ENCODE assay signal across 8 mouse cellular contexts in genomic region chr12:86079202-86079667, GRCm38 (mm10). TPM values are rescaled to one million over a fixed set of nuclear protein-coding genes. Genes with fewer than 3 reads are reported as not detected.
DNase-seq lines count a peak whose midpoint lies in the region; ATAC-seq and TF ChIP-seq lines count a peak whose summit lies in the region.

No protein-coding gene starts in this region.

- no peaks in the 10 kb centered on the region for H3K9me3 ChIP-seq in embryonic facial prominence, embryonic 15.5 days (replicated peaks)
- H3K9me3 ChIP-seq in heart, embryonic 12.5 days (replicated peaks) = no peaks in the 10 kb centered on the region
- H3K9me3 ChIP-seq in kidney, embryonic 16.5 days (ENCODE audit: low read length) = no peaks in the 10 kb centered on the region

- TF ChIP-seq CTCF in bone marrow, adult 2 months (IDR thresholded peaks at IDR 0.05; ENCODE audit: control insufficient read depth, insufficient read depth, low read length) = peak; percentile 82
- TF ChIP-seq CTCF in liver, adult 2 months (IDR thresholded peaks at IDR 0.05; ENCODE audit: low read depth, low read length) = peak; percentile 97

- H3K27ac ChIP-seq in bone marrow, adult 2 months (ENCODE audit: control insufficient read depth, insufficient read depth, low read depth, low read length, poor library complexity) = peak overlapping the region; percentile 30; the same call in 1 of the 2 replicates
- H3K27ac ChIP-seq in embryonic facial prominence, embryonic 15.5 days (replicated peaks) = peak overlapping the region; percentile 99
- H3K27ac ChIP-seq in heart, embryonic 12.5 days (ENCODE audit: poor library complexity, severe bottlenecking) = peak overlapping the region; percentile 90
- H3K27ac ChIP-seq in kidney, embryonic 16.5 days (ENCODE audit: low read length) = peak overlapping the region; percentile 96
- H3K27ac ChIP-seq in liver, adult 2 months (replicated peaks; ENCODE audit: insufficient read depth, low read depth, low read length) = no peak overlapping the region

- no peaks in the 10 kb centered on the region for H3K4me1 ChIP-seq in bone marrow, adult 2 months (ENCODE audit: control insufficient read depth, insufficient read depth, low read length)
- H3K4me1 ChIP-seq in embryonic facial prominence, embryonic 15.5 days = peaks cover 45% of the 10 kb centered on the region
- H3K4me1 ChIP-seq in heart, embryonic 12.5 days (replicated peaks) = peaks cover 38% of the 10 kb centered on the region
- peaks cover 32% of the 10 kb centered on the region for H3K4me1 ChIP-seq in kidney, embryonic 16.5 days (ENCODE audit: insufficient read depth, low read length)
- H3K4me1 ChIP-seq in liver, adult 2 months (ENCODE audit: control insufficient read depth, insufficient read depth, low read length) = peaks cover 2% of the 10 kb centered on the region; the same call in 1 of the 2 replicates

- WGBS in bone marrow, adult 2 months = 1% methylated on average over 31 of the region's 31 CpGs
- WGBS in embryonic facial prominence, embryonic 15.5 days = 0% methylated on average over 31 of the region's 31 CpGs
- under 1% methylated on average over 31 of the region's 31 CpGs for WGBS in heart, embryonic 12.5 days
- WGBS in kidney, embryonic 16.5 days = under 1% methylated on average over 31 of the region's 31 CpGs
- WGBS in liver, adult 2 months = under 1% methylated on average over 31 of the region's 31 CpGs

- no peak for TF ChIP-seq POLR2A in bone marrow, adult 2 months (IDR thresholded peaks at IDR 0.05; ENCODE audit: borderline replicate concordance, control insufficient read depth, low read depth, low read length)
- no peak for TF ChIP-seq POLR2A in liver, adult 2 months (IDR thresholded peaks at IDR 0.05; ENCODE audit: extremely low read depth, insufficient read depth, low read length)

- peak overlapping the region; percentile 64 for H3K9ac ChIP-seq in embryonic facial prominence, embryonic 15.5 days
- peak overlapping the region; percentile 83 for H3K9ac ChIP-seq in heart, embryonic 12.5 days
- H3K9ac ChIP-seq in kidney, embryonic 16.5 days (replicated peaks; ENCODE audit: low read length) = peak overlapping the region; percentile 81
- H3K9ac ChIP-seq in liver, adult 2 months (ENCODE audit: low read depth, low read length) = peak overlapping the region; percentile 68

- H3K4me2 ChIP-seq in embryonic facial prominence, embryonic 15.5 days (replicated peaks) = peak overlapping the region; percentile 88
- peak overlapping the region; percentile 81 for H3K4me2 ChIP-seq in heart, embryonic 12.5 days
- H3K4me2 ChIP-seq in kidney, embryonic 16.5 days (replicated peaks; ENCODE audit: low read depth, low read length) = peak overlapping the region; percentile 88

- no peaks in the 10 kb centered on the region for H3K79me2 ChIP-seq in liver, adult 2 months (ENCODE audit: control insufficient read depth, insufficient read depth, low read length)

- no peaks in the 10 kb centered on the region for H3K36me3 ChIP-seq in embryonic facial prominence, embryonic 15.5 days
- no peaks in the 10 kb centered on the region for H3K36me3 ChIP-seq in heart, embryonic 12.5 days
- no peaks in the 10 kb centered on the region for H3K36me3 ChIP-seq in kidney, embryonic 16.5 days (ENCODE audit: insufficient read depth, low read length)
- H3K36me3 ChIP-seq in liver, adult 2 months (ENCODE audit: control insufficient read depth, insufficient read depth, low read length) = no peaks in the 10 kb centered on the region

- H3K4me3 ChIP-seq in bone marrow, adult 2 months (replicated peaks; ENCODE audit: control insufficient read depth, low read depth, low read length) = peak overlapping the region; percentile 29
- peak overlapping the region; percentile 60 for H3K4me3 ChIP-seq in embryonic facial prominence, embryonic 15.5 days (replicated peaks)
- H3K4me3 ChIP-seq in heart, embryonic 12.5 days = peak overlapping the region; percentile 62
- H3K4me3 ChIP-seq in kidney, embryonic 16.5 days (ENCODE audit: low read length) = peak overlapping the region; percentile 61
- peak overlapping the region; percentile 62 for H3K4me3 ChIP-seq in liver, adult 2 months (ENCODE audit: insufficient read depth, low read depth, low read length)

- H3K27me3 ChIP-seq in embryonic facial prominence, embryonic 15.5 days = no peaks in the 10 kb centered on the region
- no peaks in the 10 kb centered on the region for H3K27me3 ChIP-seq in heart, embryonic 12.5 days (replicated peaks)
- H3K27me3 ChIP-seq in kidney, embryonic 16.5 days (ENCODE audit: insufficient read depth, low read length) = 0 out of 2 replicates have a peak, but pooled peaks cover 4% of the 10 kb centered on the region
- H3K27me3 ChIP-seq in liver, adult 2 months (ENCODE audit: control insufficient read depth, insufficient read depth, low read length) = 0 out of 2 replicates have a peak, but pooled peaks cover 3% of the 10 kb centered on the region

- ATAC-seq in embryonic facial prominence, embryonic 15.5 days (ENCODE audit: insufficient number of reproducible peaks, low FRiP score, low TSS enrichment, low read depth) = peak; percentile 86
- ATAC-seq in heart, embryonic 12.5 days (ENCODE audit: insufficient number of reproducible peaks, low FRiP score) = peak; percentile 76
- peak; percentile 77 for ATAC-seq in kidney, embryonic 16.5 days (ENCODE audit: low FRiP score, low TSS enrichment)
- peak; percentile 83 for ATAC-seq in monocyte, adult 5-6 weeks (replicated peaks; ENCODE audit: insufficient number of reproducible peaks, low FRiP score, low TSS enrichment, poor library complexity, severe bottlenecking)

- DNase-seq in B cell, adult 2 months = peak; percentile 92
- peak; percentile 52 for DNase-seq in liver, adult 2 months (ENCODE audit: extremely low read depth, low read depth, low spot score)
- peak; percentile 76 to 80 for DNase-seq in spleen, postnatal 36 days (ENCODE audit: low spot score in 2 of 2)

RNA-seq across cellular contexts. Expression of gene Tgfb3, which starts 0.4 kb away (rescaled TPM):
- polyA plus RNA-seq in bone marrow, adult 2 months (2011; ENCODE audit: insufficient read depth, insufficient read length, low replicate concordance, missing spikeins) = 1.4 and 2.9 TPM in 2 replicates
- 67.5 and 71.6 TPM in 2 replicates for polyA plus RNA-seq in embryonic facial prominence, embryonic 15.5 days (2015; fragmentation: Nextera tagmentation; extraction: Ambion mirVana)
- polyA plus RNA-seq in heart, embryonic 12.5 days (2016; fragmentation: Nextera tagmentation; extraction: Ambion mirVana) = 24.2 and 24.5 TPM in 2 replicates
- polyA plus RNA-seq in kidney, embryonic 16.5 days (2015; fragmentation: Nextera tagmentation; extraction: Ambion mirVana) = 27.0 and 28.2 TPM in 2 replicates
- total RNA-seq in liver, adult 2 months (2014; rRNA removed) = 0.46 and 0.54 TPM in 2 replicates
- polyA plus RNA-seq in liver, adult 2 months (2012; rRNA removed) = 0.68 and 0.84 TPM in 2 replicates
- total RNA-seq in monocyte, adult 5-6 weeks (2017) = 0.32 to 2.7 TPM (median 1.0 TPM) in 3 replicates

RNA-seq across cellular contexts. Expression of gene Ift43, which starts 3.1 kb away (rescaled TPM):
- 5.3 TPM in 1 of 2 replicates, not detected in the other for polyA plus RNA-seq in bone marrow, adult 2 months (2011; ENCODE audit: insufficient read depth, insufficient read length, low replicate concordance, missing spikeins)
- 83.6 and 97.9 TPM in 2 replicates for polyA plus RNA-seq in embryonic facial prominence, embryonic 15.5 days (2015; fragmentation: Nextera tagmentation; extraction: Ambion mirVana)
- 113 and 118 TPM in 2 replicates for polyA plus RNA-seq in heart, embryonic 12.5 days (2016; fragmentation: Nextera tagmentation; extraction: Ambion mirVana)
- polyA plus RNA-seq in kidney, embryonic 16.5 days (2015; fragmentation: Nextera tagmentation; extraction: Ambion mirVana) = 74.7 and 76.7 TPM in 2 replicates
- 3.5 and 6.0 TPM in 2 replicates for total RNA-seq in liver, adult 2 months (2014; rRNA removed)
- polyA plus RNA-seq in liver, adult 2 months (2012; rRNA removed) = 3.9 and 4.5 TPM in 2 replicates
- total RNA-seq in monocyte, adult 5-6 weeks (2017) = 4.9 TPM in 1 of 3 replicates, not detected in the others

Comparison
In these comparisons a context has a peak if more than half of its experiments do, and no peak if none do; other contexts are left out.
1. RNA of gene Ift43, which starts 3.1 kb away (polyA plus RNA-seq): 113 to 118 TPM in heart, embryonic 12.5 days, 83.6 to 97.9 TPM in embryonic facial prominence, embryonic 15.5 days and 74.7 to 76.7 TPM in kidney, embryonic 16.5 days; 5.3 TPM in bone marrow, adult 2 months and 3.9 to 4.5 TPM in liver, adult 2 months; every median in the first group is over 10 times any median in the second.
2. Peak in every context shown above with its lines, with median percentiles within 50 percentile points of each other: DNase-seq, H3K4me3 ChIP-seq, ATAC-seq, H3K4me2 ChIP-seq and H3K9ac ChIP-seq.